Mouse (Mus musculus): ENCODE measurements at regions not wholly inside any gene's neighbourhood (a gene's known extent, or its start where the extent isn't known, plus 50 kb on each side); places are given as distances from the start of the nearest gene placed in this dataset.
A peak's percentile ranks its signal among the peaks of the same experiment; 100 is the strongest.

GRCm38 (mm10) chr1:153962161-153962720 is 62.2 kb upstream of the Teddm2 start:
- 68% methylated on average over 8 of the region's 8 CpGs for WGBS
- Histone ChIP-seq H3K36me3 (no peaks in the 10 kb centered on the region), H3K4me1 (0 out of 2 replicates have a peak, but pooled peaks cover 5% of the 10 kb centered on the region), H3K4me3 (no peak overlapping the region), H3K27ac (replicated peaks) (no peak overlapping the region), H3K27me3 (ENCODE audit: low read depth, poor library complexity, severe bottlenecking) (no peaks in the 10 kb centered on the region), H3K9me3 (replicated peaks) (no peaks in the 10 kb centered on the region)
- no peak for DNase-seq (ENCODE audit: low spot score)

GRCm38 (mm10) chr1:153963744-153964342 is 63.8 kb upstream of the Teddm2 start:
- no peaks in the 10 kb centered on the region for H3K9me3 ChIP-seq (replicated peaks)
- H3K27me3 ChIP-seq (ENCODE audit: low read depth, poor library complexity, severe bottlenecking) = no peaks in the 10 kb centered on the region
- 88% methylated on average over 9 of the region's 9 CpGs for WGBS
- 0 out of 2 replicates have a peak overlapping the region, but pooled peaks have one; percentile 23 for H3K27ac ChIP-seq (replicated peaks)
- no peak overlapping the region for H3K4me3 ChIP-seq
- H3K4me1 ChIP-seq = 0 out of 2 replicates have a peak, but pooled peaks cover 5% of the 10 kb centered on the region
- no peaks in the 10 kb centered on the region for H3K36me3 ChIP-seq
- no peak for DNase-seq (ENCODE audit: low spot score)

- H3K4me3 ChIP-seq = no peak overlapping the region
- H3K9me3 ChIP-seq (replicated peaks) = no peaks in the 10 kb centered on the region
- WGBS = 87% methylated on average over 4 of the region's 4 CpGs
- H3K27ac ChIP-seq (replicated peaks) = no peak overlapping the region
- H3K4me1 ChIP-seq = no peaks in the 10 kb centered on the region
- H3K36me3 ChIP-seq = no peaks in the 10 kb centered on the region
- no peak for DNase-seq (ENCODE audit: low spot score)
- no peaks in the 10 kb centered on the region for H3K27me3 ChIP-seq (ENCODE audit: low read depth, poor library complexity, severe bottlenecking)
These were observed 69.4 kb upstream of the Teddm2 start for GRCm38 (mm10) chr1:153969401-153969800.

- DNase-seq (ENCODE audit: low spot score) = no peak
- H3K9me3 ChIP-seq (replicated peaks) = no peaks in the 10 kb centered on the region
- no peak overlapping the region for H3K4me3 ChIP-seq
- peaks cover 21% of the 10 kb centered on the region for H3K4me1 ChIP-seq
- WGBS = 81% methylated on average over 1 of the region's 1 CpGs
- no peak overlapping the region for H3K27ac ChIP-seq (replicated peaks)
- no peaks in the 10 kb centered on the region for H3K36me3 ChIP-seq
- peaks cover 5% of the 10 kb centered on the region; the same call in 1 of the 2 replicates for H3K27me3 ChIP-seq (ENCODE audit: low read depth, poor library complexity, severe bottlenecking)
These were observed 74.3 kb upstream of the Teddm2 start for GRCm38 (mm10) chr1:153974300-153974699.

- WGBS = 26% methylated on average over 5 of the region's 5 CpGs
- Histone ChIP-seq H3K9me3 (replicated peaks) (no peaks in the 10 kb centered on the region), H3K27ac (replicated peaks) (peak overlapping the region; percentile 49; the same call in 1 of the 2 replicates), H3K4me1 (peaks cover 28% of the 10 kb centered on the region), H3K27me3 (ENCODE audit: low read depth, poor library complexity, severe bottlenecking) (peaks cover 20% of the 10 kb centered on the region; the same call in 1 of the 2 replicates), H3K4me3 (no peak overlapping the region), H3K36me3 (no peaks in the 10 kb centered on the region)
- DNase-seq (ENCODE audit: low spot score) = peak; percentile 50
These were observed 78.1 kb upstream of the Teddm2 start for GRCm38 (mm10) chr1:153977963-153978726.

GRCm38 (mm10) chr1:153980886-153981285 is 80.9 kb upstream of the Teddm2 start:
- H3K9me3 ChIP-seq (replicated peaks) = no peaks in the 10 kb centered on the region
- peaks cover 20% of the 10 kb centered on the region; the same call in 1 of the 2 replicates for H3K27me3 ChIP-seq (ENCODE audit: low read depth, poor library complexity, severe bottlenecking)
- peaks cover 29% of the 10 kb centered on the region for H3K4me1 ChIP-seq
- DNase-seq (ENCODE audit: low spot score) = no peak
- 81% methylated on average over 6 of the region's 6 CpGs for WGBS
- H3K36me3 ChIP-seq = no peaks in the 10 kb centered on the region
- 0 out of 2 replicates have a peak overlapping the region, but pooled peaks have one; percentile 42 for H3K27ac ChIP-seq (replicated peaks)
- H3K4me3 ChIP-seq = no peak overlapping the region

- no peak for DNase-seq (ENCODE audit: low spot score)
- Histone ChIP-seq H3K4me1 (peaks cover 8% of the 10 kb centered on the region; the same call in 1 of the 2 replicates), H3K36me3 (no peaks in the 10 kb centered on the region), H3K27ac (replicated peaks) (no peak overlapping the region), H3K4me3 (no peak overlapping the region), H3K9me3 (replicated peaks) (no peaks in the 10 kb centered on the region), H3K27me3 (ENCODE audit: low read depth, poor library complexity, severe bottlenecking) (peaks cover 6% of the 10 kb centered on the region; the same call in 1 of the 2 replicates)
- 94% methylated on average over 5 of the region's 5 CpGs for WGBS
These were observed 85.6 kb upstream of the Teddm2 start for GRCm38 (mm10) chr1:153985595-153985994.

- WGBS = 89% methylated on average over 6 of the region's 6 CpGs
- peaks cover 5% of the 10 kb centered on the region; the same call in 1 of the 2 replicates for H3K4me1 ChIP-seq
- no peak for DNase-seq (ENCODE audit: low spot score)
These were observed 86.6 kb upstream of the Teddm2 start for GRCm38 (mm10) chr1:153986632-153987031.

GRCm38 (mm10) chr1:153988297-153988696 is 88.3 kb upstream of the Teddm2 start:
- Histone ChIP-seq H3K4me3 (no peak overlapping the region), H3K36me3 (no peaks in the 10 kb centered on the region), H3K27me3 (ENCODE audit: low read depth, poor library complexity, severe bottlenecking) (no peaks in the 10 kb centered on the region), H3K9me3 (replicated peaks) (no peaks in the 10 kb centered on the region), H3K4me1 (no peaks in the 10 kb centered on the region; the same call in 1 of the 2 replicates), H3K27ac (replicated peaks) (no peak overlapping the region)
- no peak for DNase-seq (ENCODE audit: low spot score)
- WGBS = 73% methylated on average over 2 of the region's 2 CpGs

More at GRCm38 (mm10) chr1:153986632-153987031, 86.6 kb upstream of the Teddm2 start:
- Histone ChIP-seq H3K36me3 (no peaks in the 10 kb centered on the region), H3K27ac (replicated peaks) (no peak overlapping the region), H3K4me3 (no peak overlapping the region), H3K9me3 (replicated peaks) (no peaks in the 10 kb centered on the region), H3K27me3 (ENCODE audit: low read depth, poor library complexity, severe bottlenecking) (no peaks in the 10 kb centered on the region)

- Histone ChIP-seq H3K9me3 (replicated peaks) (peaks cover 8% of the 10 kb centered on the region; the same call in 1 of the 2 replicates), H3K36me3 (no peaks in the 10 kb centered on the region), H3K4me3 (no peak overlapping the region), H3K27me3 (ENCODE audit: low read depth, poor library complexity, severe bottlenecking) (no peaks in the 10 kb centered on the region), H3K4me1 (no peaks in the 10 kb centered on the region; the same call in 1 of the 2 replicates), H3K27ac (replicated peaks) (no peak overlapping the region)
- 88% methylated on average over 11 of the region's 11 CpGs for WGBS
- DNase-seq (ENCODE audit: low spot score) = no peak
These were observed 90.8 kb upstream of the Teddm2 start for GRCm38 (mm10) chr1:153990651-153991435.

GRCm38 (mm10) chr1:153992466-153992865 is 92.4 kb upstream of the Teddm2 start:
- no peak for DNase-seq (ENCODE audit: low spot score)
- Histone ChIP-seq H3K4me1 (peaks cover 7% of the 10 kb centered on the region), H3K9me3 (replicated peaks) (peaks cover 8% of the 10 kb centered on the region; the same call in 1 of the 2 replicates), H3K27ac (replicated peaks) (no peak overlapping the region), H3K4me3 (no peak overlapping the region), H3K36me3 (no peaks in the 10 kb centered on the region), H3K27me3 (ENCODE audit: low read depth, poor library complexity, severe bottlenecking) (no peaks in the 10 kb centered on the region)
- 64% methylated on average over 3 of the region's 3 CpGs for WGBS

GRCm38 (mm10) chr1:153994871-153995270 is 94.8 kb upstream of the Teddm2 start:
- H3K9me3 ChIP-seq (replicated peaks) = peaks cover 8% of the 10 kb centered on the region; the same call in 1 of the 2 replicates

More at GRCm38 (mm10) chr1:153994871-153995270, 94.8 kb upstream of the Teddm2 start:
- 97% methylated on average over 4 of the region's 4 CpGs for WGBS
- Histone ChIP-seq H3K27me3 (ENCODE audit: low read depth, poor library complexity, severe bottlenecking) (no peaks in the 10 kb centered on the region), H3K4me3 (no peak overlapping the region), H3K27ac (replicated peaks) (no peak overlapping the region), H3K4me1 (peaks cover 18% of the 10 kb centered on the region), H3K36me3 (no peaks in the 10 kb centered on the region)
- DNase-seq (ENCODE audit: low spot score) = no peak
